Mouse (Mus musculus) lung, postnatal 25 days (tissue): ENCODE measurements around the gene Atp6v1g2.

Experiments used
- DNase-seq: peaks from one replicate; pipeline ENCODE4 v3.0.0; 2022; ENCODE audit warnings: low spot score

The Atp6v1g2 gene

DNA sequence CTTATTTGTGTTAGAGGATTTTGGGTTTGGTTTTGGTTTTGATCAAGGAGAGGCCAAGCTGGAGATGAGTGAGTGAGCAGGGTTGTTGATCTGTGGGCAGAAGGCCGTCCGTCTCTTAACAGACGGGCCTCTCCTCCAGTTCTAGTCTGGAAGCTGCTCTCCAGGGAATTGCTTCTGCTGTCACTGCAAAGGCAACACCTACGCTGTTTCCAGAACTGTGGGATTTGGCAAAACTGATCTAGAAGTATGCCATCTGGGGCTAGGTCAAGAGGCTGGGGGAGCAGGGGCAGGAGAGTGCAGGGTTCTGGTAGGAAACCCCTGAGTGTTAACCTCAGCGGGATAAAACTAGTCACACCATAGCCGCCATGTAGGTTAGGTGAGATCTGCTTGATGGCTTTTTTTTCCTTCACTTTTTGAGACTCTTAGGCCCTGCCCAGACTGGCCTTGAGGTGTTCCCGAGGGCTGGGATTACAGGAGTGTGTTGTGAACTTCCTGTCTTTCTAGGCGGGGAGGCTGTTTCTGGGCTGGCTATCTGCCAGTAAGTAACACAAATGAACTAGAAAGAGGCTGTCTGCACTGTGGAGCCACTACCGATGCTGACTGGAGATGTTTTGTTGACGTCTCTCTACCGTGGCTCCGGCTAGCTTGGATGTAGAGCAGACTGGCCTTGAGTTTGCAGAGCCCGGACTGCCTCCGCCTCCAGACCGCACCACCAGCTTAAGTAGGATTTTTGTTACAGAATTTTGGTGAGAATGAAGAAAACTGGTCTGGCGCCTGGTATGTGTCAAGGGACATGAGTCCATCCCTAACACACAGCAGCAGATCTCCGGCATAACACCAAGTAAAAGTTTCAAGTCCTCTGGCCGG lies at the start of gene Atp6v1g2:
TSS of gene Atp6v1g2 (plus strand) at position 547 of the 867 bp plus-strand sequence.
- DNase-seq: no peak

GRCm38 (mm10) chr17:35185639-35186611 lies 47.5 kb upstream of the Atp6v1g2 start:
- DNase-seq: peak; percentile 81

GRCm38 (mm10) chr17:35186681-35187080 lies 46.8 kb upstream of the Atp6v1g2 start:
- peak; percentile 73 for DNase-seq

DNA sequence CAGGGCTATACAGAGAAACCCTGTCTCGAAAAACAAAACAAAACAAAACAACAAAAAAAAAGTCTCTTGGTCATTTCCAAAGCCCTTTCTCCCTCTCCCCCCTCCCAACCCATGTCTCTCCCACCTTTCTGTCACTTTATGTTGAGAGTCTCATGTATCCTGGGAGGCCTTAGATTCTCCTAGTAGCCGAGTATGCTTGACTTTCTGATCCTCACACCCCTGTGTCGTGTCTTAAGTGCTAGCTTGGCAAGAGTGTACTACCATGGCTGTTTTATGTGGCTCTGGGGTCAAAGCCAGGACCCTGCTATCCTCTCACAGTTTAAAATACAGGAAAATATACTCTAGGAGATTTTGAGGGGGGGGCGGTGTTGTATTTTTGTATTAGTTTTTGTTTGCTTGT lies 46.1 kb upstream of the Atp6v1g2 start:
- DNase-seq: no peak

- no peak for DNase-seq
Measured at GRCm38 (mm10) chr17:35187959-35188610, 45.4 kb upstream of the Atp6v1g2 start, which contains the start of gene Lst1. Gene Lst1 (minus strand): TSS chr17:35188439.

DNA sequence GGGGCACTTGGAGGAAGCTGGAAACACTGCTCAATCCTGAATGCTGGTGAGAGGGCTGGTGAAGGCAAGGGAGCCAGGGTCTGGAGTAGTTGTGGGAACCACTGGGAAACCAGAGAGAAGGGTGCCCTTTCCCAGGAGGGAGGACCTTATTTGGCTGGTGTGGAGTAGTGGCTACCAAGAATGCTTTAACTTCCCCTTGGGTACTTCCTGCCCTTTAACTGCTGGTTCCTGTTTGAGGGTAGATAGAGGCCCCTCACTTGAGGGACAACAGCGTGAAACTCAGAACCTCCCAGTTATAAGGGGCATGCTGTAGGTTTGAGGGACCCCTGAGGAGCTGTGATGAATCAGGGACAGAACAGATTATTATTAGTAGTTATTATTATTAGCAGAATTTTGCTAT lies 44.3 kb upstream of the Atp6v1g2 start:
- DNase-seq: no peak

GRCm38 (mm10) chr17:35190096-35190495 lies 43.4 kb upstream of the Atp6v1g2 start:
- no peak for DNase-seq

DNA sequence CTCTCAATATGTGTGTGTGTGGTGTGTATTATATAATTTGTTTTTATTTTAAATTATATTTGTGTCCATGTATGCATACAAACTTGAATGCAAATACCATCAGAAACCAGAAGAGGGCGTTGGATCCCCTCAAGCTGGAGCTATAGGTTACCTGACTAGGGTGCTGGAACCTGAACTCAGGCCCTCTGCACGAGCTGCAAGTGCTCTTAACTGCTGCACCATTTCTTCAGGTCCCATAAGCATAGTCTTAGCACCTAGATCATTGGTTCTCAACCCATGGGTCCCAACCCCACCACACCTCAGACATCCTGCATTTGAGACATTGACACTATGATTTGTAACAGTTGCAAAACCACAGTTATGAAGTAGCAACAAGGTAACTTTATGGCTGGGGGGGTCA lies 41.7 kb upstream of the Atp6v1g2 start:
- DNase-seq: no peak

- DNase-seq: no peak
Measured at GRCm38 (mm10) chr17:35192924-35193323, 40.5 kb upstream of the Atp6v1g2 start.

GRCm38 (mm10) chr17:35193881-35194843 lies 39.3 kb upstream of the Atp6v1g2 start, which contains the start of gene Ltb:
Gene Ltb (plus strand): TSS chr17:35194439.
- DNase-seq: peak; percentile 63

GRCm38 (mm10) chr17:35194844-35195630 lies 38.4 kb upstream of the Atp6v1g2 start:
- no peak for DNase-seq

- peak; percentile 81 for DNase-seq
Measured at GRCm38 (mm10) chr17:35195631-35196320, 37.7 kb upstream of the Atp6v1g2 start.

- DNase-seq: no peak
Measured at GRCm38 (mm10) chr17:35196321-35196641, 37.2 kb upstream of the Atp6v1g2 start.

- no peak for DNase-seq
Measured at GRCm38 (mm10) chr17:35197126-35197525, 36.3 kb upstream of the Atp6v1g2 start.

DNA sequence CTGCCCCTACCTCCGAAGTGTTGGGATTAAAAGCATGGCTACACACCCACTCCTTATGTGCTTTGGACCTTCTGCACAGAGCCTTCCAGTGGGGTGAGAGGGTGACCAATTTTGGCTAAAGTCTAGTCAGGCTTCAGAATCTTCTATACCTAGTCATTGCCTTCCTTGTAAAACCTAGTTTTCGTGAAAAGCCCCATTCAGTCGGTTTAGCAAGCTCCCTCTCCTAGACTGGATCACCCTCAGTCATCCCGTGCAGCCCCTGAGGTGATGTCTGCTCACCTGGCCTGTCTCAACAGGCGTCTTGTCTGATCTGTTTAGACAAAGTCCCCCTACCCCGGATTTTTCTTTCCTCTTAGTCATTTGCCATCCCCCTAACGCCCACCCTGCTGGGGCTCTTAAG lies 35.4 kb upstream of the Atp6v1g2 start:
- no peak for DNase-seq

GRCm38 (mm10) chr17:35198946-35199345 lies 34.5 kb upstream of the Atp6v1g2 start:
- DNase-seq: no peak

DNA sequence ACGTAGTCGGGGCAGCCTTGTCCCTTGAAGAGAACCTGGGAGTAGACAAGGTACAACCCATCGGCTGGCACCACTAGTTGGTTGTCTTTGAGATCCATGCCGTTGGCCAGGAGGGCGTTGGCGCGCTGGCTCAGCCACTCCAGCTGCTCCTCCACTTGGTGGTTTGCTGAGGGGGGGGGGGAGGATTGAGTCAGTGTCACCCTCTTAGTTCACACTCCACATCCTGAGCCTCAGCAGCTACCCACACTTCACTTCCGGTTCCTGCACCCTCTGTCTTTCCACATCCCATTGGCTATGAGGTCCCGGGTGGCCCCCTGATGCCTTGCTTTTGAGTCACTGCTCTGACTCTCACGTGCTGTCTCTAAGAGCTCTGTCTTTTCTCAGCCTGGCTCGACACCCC lies 33.1 kb upstream of the Atp6v1g2 start:
- DNase-seq: peak; percentile 61

GRCm38 (mm10) chr17:35201128-35201527 lies 32.3 kb upstream of the Atp6v1g2 start:
- DNase-seq: no peak

DNA sequence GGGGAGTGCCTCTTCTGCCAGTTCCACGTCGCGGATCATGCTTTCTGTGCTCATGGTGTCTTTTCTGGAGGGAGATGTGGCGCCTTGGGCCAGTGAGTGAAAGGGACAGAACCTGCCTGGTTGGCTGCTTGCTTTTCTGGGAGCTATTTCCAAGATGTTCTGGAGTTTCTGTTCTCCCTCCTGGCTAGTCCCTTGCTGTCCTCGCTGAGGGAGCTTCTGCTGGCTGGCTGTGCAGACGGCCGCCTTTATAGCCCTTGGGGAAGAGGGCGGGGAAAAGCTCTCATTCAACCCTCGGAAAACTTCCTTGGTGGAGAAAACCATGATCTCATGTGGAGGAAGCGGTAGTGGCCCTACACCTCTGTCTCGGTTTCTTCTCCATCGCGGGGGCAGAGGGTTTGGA lies 31.7 kb upstream of the Atp6v1g2 start, which contains the start of gene Tnf:
TSS of gene Tnf (minus strand) at position 221 of the 400 bp plus-strand sequence.
- DNase-seq: peak; percentile 70
